Mouse (Mus musculus) limb, embryonic 10.5 days (tissue): ENCODE measurements at regions not wholly inside any gene's neighbourhood (a gene's known extent, or its start where the extent isn't known, plus 50 kb on each side); places are given as distances from the start of the nearest gene placed in this dataset.

Source experiments
- DNase-seq: peaks from one replicate; pipeline ENCODE4 v3.0.0-alpha.2; 2017; ENCODE audit warnings: low spot score
- H3K27ac ChIP-seq: fragments of 300-500 bp; sonication (generic); 2 replicates; pipeline ENCODE4 v1.5.1; 2016; ENCODE audit warnings: mild to moderate bottlenecking
- H3K27me3 ChIP-seq: fragments of 300-500 bp; sonication (generic); 2 replicates; pipeline ENCODE4 v1.6.1; 2016; ENCODE audit warnings: low read depth, mild to moderate bottlenecking; ENCODE audit not compliant: poor library complexity, severe bottlenecking
- H3K36me3 ChIP-seq: fragments of 300-500 bp; sonication (generic); 2 replicates; pipeline ENCODE4 v1.6.1; 2016; ENCODE audit warnings: mild to moderate bottlenecking, moderate library complexity
- H3K4me1 ChIP-seq: fragments of 300-500 bp; sonication (generic); 2 replicates; pipeline ENCODE4 v1.6.1; 2016
- H3K4me3 ChIP-seq: fragments of 300-500 bp; sonication (generic); 2 replicates; pipeline ENCODE4 v1.5.1; 2016; ENCODE audit warnings: mild to moderate bottlenecking, moderate library complexity
- H3K9me3 ChIP-seq: fragments of 300-500 bp; sonication (generic); replicated peaks from 2 replicates; pipeline ENCODE4 v1.6.1; 2016; ENCODE audit warnings: mild to moderate bottlenecking
- WGBS: fragments of 180-500 bp; shearing (Covaris S2); methylation state at CpG from one replicate; pipeline ENCODE4 v1.1.7; 2016; 5-methylcytosine and 5-hydroxymethylcytosine counted together

DNA sequence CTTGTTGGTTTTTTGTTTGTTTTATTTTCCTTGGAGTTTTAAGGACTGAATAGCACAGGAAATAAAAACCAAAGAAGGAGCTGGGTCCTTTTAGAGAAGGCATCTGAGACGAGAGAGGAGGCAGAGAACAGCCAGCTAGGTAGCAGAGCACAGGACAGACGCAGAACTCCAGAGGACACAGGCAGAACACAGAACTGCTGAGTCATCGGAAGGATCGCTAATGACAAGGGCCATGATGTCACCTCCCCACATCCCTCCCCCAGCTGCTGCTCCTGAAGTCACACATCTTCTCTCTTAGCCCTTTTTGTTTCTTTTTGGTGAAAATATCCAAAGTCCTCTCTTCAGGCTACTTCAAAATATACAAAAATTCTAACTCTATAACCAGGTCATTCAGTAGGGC is 338.7 kb downstream of the Nkx6-1 start:
- DNase-seq: no peak
- H3K27me3 ChIP-seq: peaks cover 16% of the 10 kb centered on the region; the same call in 1 of the 2 replicates
- no peak overlapping the region for H3K4me3 ChIP-seq
- H3K4me1 ChIP-seq: peaks cover 16% of the 10 kb centered on the region
- no peaks in the 10 kb centered on the region for H3K36me3 ChIP-seq
- no peak overlapping the region for H3K27ac ChIP-seq
- no peaks in the 10 kb centered on the region for H3K9me3 ChIP-seq
- WGBS: 59% methylated on average over 4 of the region's 4 CpGs

GRCm38 (mm10) chr5:101323041-101323950 is 341.5 kb downstream of the Nkx6-1 start:
- Histone ChIP-seq H3K9me3 (no peaks in the 10 kb centered on the region), H3K4me3 (peak overlapping the region; percentile 28), H3K27ac (peak overlapping the region; percentile 30; the same call in 1 of the 2 replicates), H3K27me3 (peaks cover 16% of the 10 kb centered on the region; the same call in 1 of the 2 replicates), H3K4me1 (peaks cover 16% of the 10 kb centered on the region), H3K36me3 (no peaks in the 10 kb centered on the region)
- 12% methylated on average over 20 of the region's 20 CpGs for WGBS
- DNase-seq: peak; percentile 44

- peaks cover 8% of the 10 kb centered on the region; the same call in 1 of the 2 replicates for H3K4me1 ChIP-seq
- H3K9me3 ChIP-seq: no peaks in the 10 kb centered on the region
- H3K4me3 ChIP-seq: no peak overlapping the region
- H3K27me3 ChIP-seq: no peaks in the 10 kb centered on the region
- no peak overlapping the region for H3K27ac ChIP-seq
- H3K36me3 ChIP-seq: no peaks in the 10 kb centered on the region
- DNase-seq: no peak
- WGBS: 91% methylated on average over 6 of the region's 6 CpGs
Measured at GRCm38 (mm10) chr5:101299986-101300385, 364.8 kb downstream of the Nkx6-1 start.

- no peaks in the 10 kb centered on the region for H3K9me3 ChIP-seq
- H3K4me1 ChIP-seq: peaks cover 8% of the 10 kb centered on the region; the same call in 1 of the 2 replicates
- H3K36me3 ChIP-seq: no peaks in the 10 kb centered on the region
- H3K4me3 ChIP-seq: no peak overlapping the region
- H3K27ac ChIP-seq: no peak overlapping the region
- 83% methylated on average over 4 of the region's 4 CpGs for WGBS
- no peak for DNase-seq
- H3K27me3 ChIP-seq: no peaks in the 10 kb centered on the region
Measured at GRCm38 (mm10) chr5:101298411-101298810, 366.4 kb downstream of the Nkx6-1 start.

- 43% methylated on average over 5 of the region's 5 CpGs for WGBS
Measured at GRCm38 (mm10) chr5:101297511-101298102, 367.2 kb downstream of the Nkx6-1 start.

GRCm38 (mm10) chr5:101295941-101296340 is 368.9 kb downstream of the Nkx6-1 start:
- 78% methylated on average over 7 of the region's 7 CpGs for WGBS
- Histone ChIP-seq H3K4me1 (peaks cover 4% of the 10 kb centered on the region; the same call in 1 of the 2 replicates), H3K27ac (no peak overlapping the region), H3K9me3 (no peaks in the 10 kb centered on the region), H3K4me3 (no peak overlapping the region), H3K36me3 (no peaks in the 10 kb centered on the region), H3K27me3 (no peaks in the 10 kb centered on the region)
- no peak for DNase-seq

More at GRCm38 (mm10) chr5:101297511-101298102, 367.2 kb downstream of the Nkx6-1 start:
- no peaks in the 10 kb centered on the region for H3K9me3 ChIP-seq
- H3K27ac ChIP-seq: no peak overlapping the region
- DNase-seq: no peak
- no peak overlapping the region for H3K4me3 ChIP-seq
- H3K27me3 ChIP-seq: no peaks in the 10 kb centered on the region
- H3K4me1 ChIP-seq: peaks cover 4% of the 10 kb centered on the region; the same call in 1 of the 2 replicates
- H3K36me3 ChIP-seq: no peaks in the 10 kb centered on the region

- Histone ChIP-seq H3K4me3 (no peak overlapping the region), H3K36me3 (no peaks in the 10 kb centered on the region), H3K4me1 (peaks cover 4% of the 10 kb centered on the region; the same call in 1 of the 2 replicates), H3K27ac (no peak overlapping the region), H3K27me3 (no peaks in the 10 kb centered on the region), H3K9me3 (no peaks in the 10 kb centered on the region)
- WGBS: 58% methylated on average over 3 of the region's 3 CpGs
- DNase-seq: no peak
Measured at GRCm38 (mm10) chr5:101294031-101294430, 370.8 kb downstream of the Nkx6-1 start.

DNA sequence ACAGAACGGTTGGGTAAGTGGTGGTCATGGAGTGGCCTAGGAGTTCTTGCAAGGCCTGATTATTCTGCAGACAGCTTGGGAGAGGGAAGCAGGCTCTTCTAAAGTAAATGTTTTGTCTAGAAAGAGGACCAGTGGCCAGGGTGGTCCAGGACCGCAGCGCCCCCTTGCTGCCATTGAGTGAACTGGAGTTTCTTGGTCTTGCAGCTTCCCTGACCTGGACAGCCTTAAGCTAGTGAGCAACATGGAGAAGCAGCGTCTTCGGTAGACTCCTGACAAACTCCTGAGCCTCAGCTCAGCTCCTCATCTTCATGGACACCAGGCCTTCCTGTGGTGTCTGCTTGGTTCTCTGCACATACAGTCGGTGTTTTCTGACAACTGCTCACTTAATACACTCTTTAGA is 376.4 kb downstream of the Nkx6-1 start:
- H3K27ac ChIP-seq: no peak overlapping the region
- 60% methylated on average over 6 of the region's 6 CpGs for WGBS
- H3K9me3 ChIP-seq: no peaks in the 10 kb centered on the region
- DNase-seq: peak; percentile 45
- H3K36me3 ChIP-seq: no peaks in the 10 kb centered on the region
- 0 out of 2 replicates have a peak, but pooled peaks cover 2% of the 10 kb centered on the region for H3K4me1 ChIP-seq
- no peak overlapping the region for H3K4me3 ChIP-seq
- H3K27me3 ChIP-seq: no peaks in the 10 kb centered on the region

DNA sequence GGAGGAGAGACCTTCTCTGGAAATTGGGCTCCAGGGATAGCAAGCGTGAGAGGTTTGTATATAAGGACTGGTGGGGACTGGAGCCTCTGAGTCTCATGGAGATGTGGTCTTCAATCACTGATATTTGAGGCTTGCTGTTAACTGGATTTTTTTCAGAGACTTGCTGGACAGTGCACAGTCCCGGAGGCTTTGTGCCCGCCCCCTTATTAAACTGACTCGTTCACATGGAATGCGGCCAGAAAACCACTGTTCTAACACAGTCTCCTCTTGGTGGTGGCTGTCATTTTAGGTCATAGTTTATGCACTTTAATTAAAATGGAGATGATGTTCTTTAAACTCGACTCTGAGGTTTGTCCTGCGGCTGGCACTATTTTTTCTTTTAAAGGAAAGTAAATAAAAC is 378.9 kb downstream of the Nkx6-1 start:
- Histone ChIP-seq H3K4me1 (0 out of 2 replicates have a peak, but pooled peaks cover 2% of the 10 kb centered on the region), H3K4me3 (no peak overlapping the region), H3K9me3 (no peaks in the 10 kb centered on the region), H3K27ac (no peak overlapping the region), H3K36me3 (no peaks in the 10 kb centered on the region), H3K27me3 (no peaks in the 10 kb centered on the region)
- DNase-seq: no peak
- WGBS: 69% methylated on average over 7 of the region's 7 CpGs

DNA sequence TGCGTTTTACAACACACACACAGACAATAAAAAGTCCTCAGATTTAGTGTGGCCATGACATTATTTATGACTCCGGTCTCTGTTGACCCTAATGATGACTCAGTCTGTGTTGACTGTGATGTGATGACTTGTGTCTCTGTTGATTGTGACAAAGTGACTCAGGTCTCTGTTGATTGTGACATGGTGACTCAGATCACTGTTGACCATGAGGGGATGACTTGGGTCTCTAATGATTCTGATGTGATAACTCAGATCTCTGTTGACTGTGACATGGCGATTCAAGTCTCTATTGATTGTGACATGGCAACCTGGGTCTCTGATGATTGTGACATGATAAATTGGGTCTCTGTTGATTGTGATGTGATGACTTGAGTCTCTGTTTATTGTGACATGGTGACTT is 405.0 kb downstream of the Gpat3 start:
- Histone ChIP-seq H3K4me3 (no peak overlapping the region), H3K27me3 (no peaks in the 10 kb centered on the region), H3K9me3 (no peaks in the 10 kb centered on the region), H3K27ac (no peak overlapping the region), H3K36me3 (no peaks in the 10 kb centered on the region), H3K4me1 (no peaks in the 10 kb centered on the region)
- no peak for DNase-seq
- 92% methylated on average over 3 of the region's 3 CpGs for WGBS

DNA sequence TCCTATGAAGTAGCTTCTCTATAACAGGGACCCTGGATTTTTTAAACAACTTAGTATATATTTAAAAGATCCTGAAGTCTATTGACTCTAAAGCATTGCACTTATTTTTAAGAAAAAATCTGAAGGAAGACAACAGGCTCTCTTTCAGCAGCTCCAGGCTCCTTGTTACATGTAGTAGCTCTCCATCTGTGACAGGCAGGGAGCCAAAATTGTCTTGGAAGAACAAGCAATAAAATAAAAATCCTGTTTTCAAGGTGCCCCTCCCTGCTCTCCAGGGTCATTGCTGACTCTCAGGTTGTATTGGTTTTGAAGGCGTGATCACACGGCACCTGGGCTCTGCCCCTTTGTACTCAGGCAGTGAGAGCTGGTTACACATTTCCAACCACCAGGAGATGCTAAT is 397.1 kb downstream of the Gpat3 start:
- no peak for DNase-seq
- Histone ChIP-seq H3K27me3 (no peaks in the 10 kb centered on the region), H3K9me3 (no peaks in the 10 kb centered on the region), H3K4me3 (no peak overlapping the region), H3K36me3 (no peaks in the 10 kb centered on the region), H3K4me1 (no peaks in the 10 kb centered on the region), H3K27ac (no peak overlapping the region)
- 84% methylated on average over 2 of the region's 2 CpGs for WGBS

DNA sequence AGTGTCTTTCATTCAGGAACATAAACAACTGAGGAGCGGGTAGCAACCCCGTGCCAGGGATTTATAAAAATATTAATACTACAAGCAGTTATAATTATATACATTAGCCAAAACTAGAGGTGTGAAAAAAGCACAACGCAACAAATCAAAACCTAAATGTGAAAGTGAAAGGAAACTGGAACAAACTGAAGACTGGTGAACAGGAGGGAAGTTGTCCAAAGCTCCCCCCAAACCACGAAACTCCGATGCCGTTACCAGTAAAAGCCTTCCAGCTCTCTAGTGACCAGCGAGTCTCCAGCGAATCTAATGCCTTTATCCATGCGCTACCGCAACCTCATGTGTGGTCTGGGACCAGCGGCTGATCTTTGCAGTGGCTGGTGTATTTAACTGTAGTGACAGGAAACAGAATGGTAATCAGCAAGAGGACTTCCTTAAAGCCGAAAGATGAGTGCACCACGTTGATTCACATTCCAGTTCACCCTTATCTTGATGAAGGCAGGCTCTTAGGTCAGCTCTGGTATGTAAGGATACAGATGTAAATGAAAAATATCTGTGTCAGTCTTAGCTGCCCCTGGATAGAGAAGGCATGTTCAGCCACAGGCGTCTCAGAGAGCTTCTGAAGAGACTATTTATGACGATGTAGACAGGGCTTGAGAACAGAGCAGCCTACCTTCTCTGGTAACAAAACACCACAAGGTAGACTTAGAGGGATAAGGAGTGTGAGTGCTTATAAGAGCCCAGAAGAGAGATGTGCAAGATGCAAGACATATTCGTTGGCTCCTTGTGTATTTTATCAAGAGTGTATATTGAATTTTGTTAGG is 394.0 kb downstream of the Gpat3 start:
- H3K9me3 ChIP-seq: no peaks in the 10 kb centered on the region
- H3K27me3 ChIP-seq: no peaks in the 10 kb centered on the region
- no peak overlapping the region for H3K4me3 ChIP-seq
- no peak overlapping the region for H3K27ac ChIP-seq
- no peak for DNase-seq
- peaks cover 5% of the 10 kb centered on the region; the same call in 1 of the 2 replicates for H3K4me1 ChIP-seq
- 80% methylated on average over 16 of the region's 16 CpGs for WGBS
- no peaks in the 10 kb centered on the region for H3K36me3 ChIP-seq
